Mouse (Mus musculus) intestine, embryonic 14.5 days (tissue): ENCODE data around the gene Plekhg3. TPM values are rescaled to one million over a fixed set of nuclear protein-coding genes. Genes with fewer than 3 reads are reported as not detected.

Experiments used
- ATAC-seq: fragments of 200-750 bp; cut with Nextera tagmentation; replicated peaks from 2 replicates; pipeline ENCODE4 v1.8.0; 2017; ENCODE audit warnings: low read depth, moderate number of reproducible peaks, moderate TSS enrichment, moderate library complexity; ENCODE audit not compliant: low FRiP score, low TSS enrichment
- DNase-seq: peaks from one replicate; pipeline ENCODE4 v3.0.0-alpha.2; 2018; ENCODE audit warnings: low spot score
- H3K27ac ChIP-seq: fragments of 300-500 bp; sonication (generic); 2 replicates; pipeline ENCODE4 v1.5.1; 2014; ENCODE audit warnings: low read depth, mild to moderate bottlenecking, control low read depth
- H3K27me3 ChIP-seq: fragments of 300-500 bp; sonication (generic); replicated peaks from 2 replicates; pipeline ENCODE4 v1.6.1; 2014; ENCODE audit warnings: low read length, control low read depth; ENCODE audit not compliant: control insufficient read depth, insufficient read depth
- H3K36me3 ChIP-seq: fragments of 300-500 bp; sonication (generic); 2 replicates; pipeline ENCODE4 v1.6.1; 2014; ENCODE audit warnings: low read length, control low read depth; ENCODE audit not compliant: control insufficient read depth, insufficient read depth
- H3K4me1 ChIP-seq: fragments of 300-500 bp; sonication (generic); replicated peaks from 2 replicates; pipeline ENCODE4 v1.6.1; 2014; ENCODE audit warnings: low read length, control low read depth, mixed read lengths; ENCODE audit not compliant: control insufficient read depth, insufficient read depth
- H3K4me2 ChIP-seq: fragments of 300-500 bp; sonication (generic); 2 replicates; pipeline ENCODE4 v1.6.1; 2014; ENCODE audit warnings: low read length
- H3K4me3 ChIP-seq: fragments of 300-500 bp; sonication (generic); 2 replicates; pipeline ENCODE4 v1.5.1; 2014; ENCODE audit warnings: low read depth, low read length, control low read depth, mixed read lengths
- H3K9ac ChIP-seq: fragments of 300-500 bp; sonication (generic); 2 replicates; pipeline ENCODE4 v1.6.1; 2014; ENCODE audit warnings: mild to moderate bottlenecking, low read length
- H3K9me3 ChIP-seq: fragments of 300-500 bp; sonication (generic); 2 replicates; pipeline ENCODE4 v1.6.1; 2016; ENCODE audit warnings: low read length, control low read depth; ENCODE audit not compliant: control insufficient read depth
- WGBS: fragments of 180-500 bp; shearing (Covaris S2); extraction: QIAGEN DNeasy Blood & Tissue Kit; methylation state at CpG from one replicate; pipeline ENCODE4 v1.1.7; 2014; 5-methylcytosine and 5-hydroxymethylcytosine counted together
- microRNA-seq: library from miRNA; unstranded; fragments of <30 nt; microRNA quantifications from one replicate; pipeline ENCODE4, GENCODE M21; 2016
- polyA plus RNA-seq: library from polyadenylated mRNA; unstranded; fragments of >200 nt; fragmentation: Nextera tagmentation; extraction: Ambion mirVana; gene quantifications from 2 replicates; pipeline ENCODE4 v1.2.1, GENCODE M21; 2014

Plekhg3 gene
- polyA plus RNA-seq, 1 experiment from 2014 or later = 9.5 TPM

GRCm38 (mm10) chr12:76615580-76615937, 84.9 kb downstream of the Plekhg3 start:
- ATAC-seq (no peak), DNase-seq (no peak)
- 66% methylated on average over 4 of the region's 4 CpGs for WGBS
- Histone ChIP-seq H3K4me3 (no peak overlapping the region), H3K36me3 (no peaks in the 10 kb centered on the region), H3K4me2 (no peak overlapping the region), H3K4me1 (no peaks in the 10 kb centered on the region), H3K27me3 (no peaks in the 10 kb centered on the region), H3K9me3 (no peaks in the 10 kb centered on the region), H3K27ac (no peak overlapping the region; the same call in 1 of the 2 replicates), H3K9ac (no peak overlapping the region)

GRCm38 (mm10) chr12:76618175-76618574, 87.5 kb downstream of the Plekhg3 start:
- H3K36me3 ChIP-seq = no peaks in the 10 kb centered on the region
- no peaks in the 10 kb centered on the region for H3K27me3 ChIP-seq
- H3K4me3 ChIP-seq = no peak overlapping the region
- no peak overlapping the region for H3K27ac ChIP-seq
- no peak overlapping the region for H3K9ac ChIP-seq
- H3K9me3 ChIP-seq = no peaks in the 10 kb centered on the region
- no peaks in the 10 kb centered on the region for H3K4me1 ChIP-seq
- no peak overlapping the region for H3K4me2 ChIP-seq
- DNase-seq (no peak), ATAC-seq (no peak)
- WGBS = 87% methylated on average over 4 of the region's 4 CpGs

DNA sequence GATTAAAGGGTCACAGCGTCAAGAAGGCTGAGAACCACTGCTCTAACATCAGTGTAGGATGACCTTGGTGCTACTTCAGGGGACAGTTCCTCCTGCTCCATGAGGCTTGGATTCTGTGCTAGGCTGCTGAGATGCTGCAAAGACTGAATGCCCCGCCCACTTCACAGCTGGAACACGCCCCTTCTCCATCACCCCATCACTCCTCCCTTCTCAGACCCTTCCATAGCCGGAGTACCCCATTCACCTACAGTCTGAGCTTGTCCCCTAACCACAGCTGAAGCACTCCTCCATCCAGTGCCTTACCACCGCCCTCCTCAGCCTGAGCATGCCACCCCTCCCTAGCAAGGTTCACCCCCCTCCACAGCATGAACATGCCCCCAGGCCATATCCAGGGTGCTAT, 89.2 kb downstream of the Plekhg3 start:
- DNase-seq = no peak
- Histone ChIP-seq H3K4me1 (no peaks in the 10 kb centered on the region), H3K27me3 (no peaks in the 10 kb centered on the region), H3K4me3 (no peak overlapping the region), H3K9ac (no peak overlapping the region), H3K4me2 (no peak overlapping the region), H3K27ac (no peak overlapping the region), H3K36me3 (no peaks in the 10 kb centered on the region), H3K9me3 (no peaks in the 10 kb centered on the region)
- ATAC-seq = no peak
- WGBS = 55% methylated on average over 5 of the region's 5 CpGs

DNA sequence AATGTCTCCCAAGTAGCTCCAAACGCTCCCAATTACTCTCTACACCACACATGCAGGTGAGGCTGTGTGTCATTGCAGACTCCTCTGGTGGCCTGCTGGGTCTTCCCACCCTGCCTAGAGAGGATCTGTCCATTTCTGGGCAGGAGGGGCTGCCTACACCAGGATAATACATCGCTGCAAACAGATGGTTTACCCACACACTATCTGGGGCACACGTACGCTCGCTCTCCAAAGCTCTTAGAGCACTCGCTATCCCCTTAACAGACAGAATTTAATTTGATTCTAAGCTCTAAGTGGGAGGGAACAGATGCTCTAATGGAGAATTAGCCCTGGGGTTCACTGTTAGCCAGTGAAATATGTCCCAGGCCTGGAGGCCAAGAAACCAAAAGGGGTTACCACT, 92.7 kb downstream of the Plekhg3 start:
- Histone ChIP-seq H3K9me3 (no peaks in the 10 kb centered on the region), H3K4me1 (no peaks in the 10 kb centered on the region), H3K9ac (no peak overlapping the region), H3K4me3 (no peak overlapping the region), H3K27ac (no peak overlapping the region), H3K4me2 (no peak overlapping the region), H3K27me3 (no peaks in the 10 kb centered on the region), H3K36me3 (no peaks in the 10 kb centered on the region)
- ATAC-seq (no peak), DNase-seq (no peak)
- 74% methylated on average over 6 of the region's 6 CpGs for WGBS

Small RNA genes lying within 50 kb of the gene (microRNA-seq; reads per million reads assigned to microRNA genes)
- not detected for gene Mir5135

Other genes with a start within 250 kb of the Plekhg3 start
- 4.2 and 5.1 TPM in 2 replicates for gene Akap5, start 206.0 kb upstream of the Plekhg3 start, polyA plus RNA-seq
- gene Zbtb25, start 161.3 kb upstream of the Plekhg3 start, polyA plus RNA-seq = 16.1 and 17.7 TPM in 2 replicates
- 9.4 and 10.0 TPM in 2 replicates for gene Zbtb1, start 160.6 kb upstream of the Plekhg3 start, polyA plus RNA-seq
- 9.2 and 10.3 TPM in 2 replicates for gene Hspa2, start 126.7 kb upstream of the Plekhg3 start, polyA plus RNA-seq
- gene Ppp1r36, start 113.4 kb upstream of the Plekhg3 start, polyA plus RNA-seq = 1.4 and 1.9 TPM in 2 replicates
- gene Sptb, start 179.7 kb downstream of the Plekhg3 start, polyA plus RNA-seq = 1.5 and 1.6 TPM in 2 replicates
- 143 and 146 TPM in 2 replicates for gene Churc1, start 234.6 kb downstream of the Plekhg3 start, polyA plus RNA-seq
- 39.3 and 44.6 TPM in 2 replicates for gene Fntb, start 234.7 kb downstream of the Plekhg3 start, polyA plus RNA-seq